Mouse (Mus musculus) adrenal gland, postnatal 0 days (tissue): ENCODE results near the gene Chtf18. TPM values are rescaled to one million over a fixed set of nuclear protein-coding genes. Genes with fewer than 3 reads are reported as not detected.

Experiments
- microRNA-seq: library from miRNA; unstranded; fragments of <30 nt; microRNA quantifications from one replicate; pipeline ENCODE4, GENCODE M21; 2016; ENCODE audit warnings: borderline replicate concordance; ENCODE audit not compliant: insufficient number of aligned reads
- polyA plus RNA-seq: library from polyadenylated mRNA; unstranded; fragments of >200 nt; fragmentation: Nextera tagmentation; extraction: Ambion mirVana; gene quantifications from 2 replicates; pipeline ENCODE4 v1.2.1, GENCODE M21; 2015

The Chtf18 gene
- polyA plus RNA-seq = 4.2 and 6.3 TPM in 2 replicates

GRCm38 (mm10) chr17:25727265-25728008 lies at the start of gene Chtf18, which contains the start of gene Rpusd1:
TSS of gene Chtf18 (minus strand) at chr17:25727419.
TSS of gene Rpusd1 (plus strand) at chr17:25727670.

DNA sequence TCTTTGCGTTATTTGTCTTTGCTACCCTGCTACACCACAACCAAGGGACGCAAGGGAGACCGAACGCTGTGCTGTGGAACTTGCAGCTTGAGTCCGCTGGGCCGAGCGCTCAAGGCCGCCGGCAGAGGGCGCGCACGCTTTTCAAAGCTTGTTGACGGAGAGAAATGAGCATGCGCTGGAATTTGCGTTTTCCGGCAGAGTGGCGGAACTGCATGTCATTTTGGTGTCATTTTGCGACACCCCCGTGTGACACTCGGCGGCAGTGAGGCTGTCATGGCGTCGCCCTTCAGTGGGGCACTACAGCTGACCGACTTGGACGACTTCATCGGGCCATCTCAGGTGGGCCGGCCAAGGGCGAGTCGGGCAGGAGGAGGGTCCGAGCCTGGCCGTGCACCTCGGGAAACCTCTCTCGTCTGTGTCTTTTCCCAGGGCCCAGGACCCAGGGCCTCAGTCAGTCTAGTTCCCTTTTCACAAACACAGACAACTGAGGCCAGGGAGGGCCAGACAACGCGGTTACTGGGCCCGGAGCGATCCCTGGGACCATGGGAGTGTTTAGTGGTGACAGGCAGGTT lies 46.4 kb upstream of the Chtf18 start, which contains the start of gene Narfl:
Gene Narfl, plus strand, starts transcription at position 228 of the 572 bp plus-strand sequence.

DNA sequence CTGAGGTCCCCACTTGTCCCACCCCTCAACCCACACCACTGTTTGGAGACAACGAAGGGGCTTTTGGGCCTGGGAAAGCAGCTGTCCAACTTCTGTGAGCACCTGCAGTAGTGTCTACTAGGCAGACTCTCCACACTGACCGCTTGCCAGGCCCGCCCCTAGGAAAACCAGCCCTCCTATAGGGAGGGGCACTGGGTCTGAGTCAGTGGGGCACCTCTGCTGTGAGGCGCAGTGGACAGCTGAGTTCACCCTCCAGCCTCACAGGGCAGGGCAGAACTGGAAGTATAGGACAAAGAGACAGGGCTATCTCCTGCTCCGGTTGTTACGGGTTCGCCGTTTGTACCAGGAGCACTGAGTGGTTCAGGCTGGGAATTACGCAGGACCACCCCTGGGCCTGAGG lies 27.0 kb upstream of the Chtf18 start, which contains the start of gene Msln:
Gene Msln, minus strand, starts transcription at position 138 of the 400 bp plus-strand sequence.

DNA sequence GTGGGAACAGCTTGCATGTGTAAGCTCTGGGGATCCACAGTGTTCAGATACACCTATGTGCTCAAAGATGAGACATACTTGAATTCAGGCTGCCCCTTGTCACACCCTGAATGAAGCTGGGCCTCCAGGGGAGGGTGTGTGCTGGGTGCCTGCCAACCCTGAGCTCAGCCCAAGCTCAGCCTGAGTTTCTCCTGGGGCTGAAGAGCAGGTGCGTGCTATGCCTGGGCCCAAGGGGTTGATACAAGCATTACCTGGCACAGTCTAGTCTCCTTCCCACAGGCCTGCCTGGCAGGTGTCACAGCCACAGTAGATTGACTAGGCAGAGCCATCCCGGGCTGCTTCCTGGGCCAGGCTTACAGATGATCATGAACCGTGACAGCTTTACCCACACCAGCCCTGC lies 8.5 kb upstream of the Chtf18 start, which contains the start of gene Mslnl:
Gene Mslnl, plus strand, starts transcription at position 298 of the 400 bp plus-strand sequence.

GRCm38 (mm10) chr17:25716711-25717637 lies 10.2 kb downstream of the Chtf18 start, which contains the start of gene Gng13:
TSS of gene Gng13 (plus strand) at chr17:25717171.

Small RNA genes within 50 kb of the gene (microRNA-seq; reads per million reads assigned to microRNA genes)
- gene Gm25083 = not detected

Other genes with a start within 250 kb of the Chtf18 start
- gene Sstr5, start 230.1 kb downstream of the Chtf18 start, polyA plus RNA-seq = 0.11 TPM in 2 replicates
- gene Sox8, start 156.7 kb downstream of the Chtf18 start, polyA plus RNA-seq = 2.1 and 2.4 TPM in 2 replicates
- 16.2 and 32.9 TPM in 2 replicates for gene Lmf1, start 148.3 kb downstream of the Chtf18 start, polyA plus RNA-seq
- 5.1 and 5.4 TPM in 2 replicates for gene Gng13, start 10.2 kb downstream of the Chtf18 start, polyA plus RNA-seq
- gene Rpusd1, start 251 bp upstream of the Chtf18 start, polyA plus RNA-seq = 12.5 and 19.9 TPM in 2 replicates
- 0.17 TPM in 1 of 2 replicates, not detected in the other for gene Mslnl, start 8.6 kb upstream of the Chtf18 start, polyA plus RNA-seq
- 58.7 and 63.7 TPM in 2 replicates for gene Msln, start 27.0 kb upstream of the Chtf18 start, polyA plus RNA-seq
- gene Narfl, start 46.4 kb upstream of the Chtf18 start, polyA plus RNA-seq = 21.6 and 30.4 TPM in 2 replicates
- gene Haghl, start 58.3 kb upstream of the Chtf18 start, polyA plus RNA-seq = 56.7 and 71.7 TPM in 2 replicates
- 0.35 and 0.36 TPM in 2 replicates for gene Ccdc78, start 59.2 kb upstream of the Chtf18 start, polyA plus RNA-seq
- 146 and 178 TPM in 2 replicates for gene Fam173a, start 65.5 kb upstream of the Chtf18 start, polyA plus RNA-seq
- gene AC134908.4, start 68.2 kb upstream of the Chtf18 start, polyA plus RNA-seq = 0.39 TPM in 1 of 2 replicates, not detected in the other
- 63.7 and 96.9 TPM in 2 replicates for gene Metrn, start 69.7 kb upstream of the Chtf18 start, polyA plus RNA-seq
- 12.1 and 14.1 TPM in 2 replicates for gene Fbxl16, start 81.7 kb upstream of the Chtf18 start, polyA plus RNA-seq
- gene Wdr24, start 96.2 kb upstream of the Chtf18 start, polyA plus RNA-seq = 10.9 and 18.4 TPM in 2 replicates
- gene Jmjd8, start 101.4 kb upstream of the Chtf18 start, polyA plus RNA-seq = 28.9 and 42.7 TPM in 2 replicates
- gene Stub1, start 106.0 kb upstream of the Chtf18 start, polyA plus RNA-seq = 212 and 318 TPM in 2 replicates
- 11.7 and 16.4 TPM in 2 replicates for gene Rhbdl1, start 109.9 kb upstream of the Chtf18 start, polyA plus RNA-seq
- 2.3 and 4.6 TPM in 2 replicates for gene Gm20683, start 114.3 kb upstream of the Chtf18 start, polyA plus RNA-seq
- gene Rhot2, start 117.4 kb upstream of the Chtf18 start, polyA plus RNA-seq = 10.4 and 18.4 TPM in 2 replicates
- gene Wdr90, start 134.1 kb upstream of the Chtf18 start, polyA plus RNA-seq = 7.4 and 12.5 TPM in 2 replicates
- gene Mcrip2, start 141.3 kb upstream of the Chtf18 start, polyA plus RNA-seq = 272 and 300 TPM in 2 replicates
- 88.6 and 139 TPM in 2 replicates for gene Mettl26, start 147.7 kb upstream of the Chtf18 start, polyA plus RNA-seq
- gene Wfikkn1, start 153.4 kb upstream of the Chtf18 start, polyA plus RNA-seq = 0.36 and 0.51 TPM in 2 replicates
- gene Rab40c, start 192.3 kb upstream of the Chtf18 start, polyA plus RNA-seq = 20.0 and 27.4 TPM in 2 replicates
- 35.6 and 46.1 TPM in 2 replicates for gene Pigq, start 217.5 kb upstream of the Chtf18 start, polyA plus RNA-seq
- 0.18 TPM in 1 of 2 replicates, not detected in the other for gene Nhlrc4, start 217.5 kb upstream of the Chtf18 start, polyA plus RNA-seq
- gene A930017K11Rik, start 225.1 kb upstream of the Chtf18 start, polyA plus RNA-seq = 0.21 TPM in 1 of 2 replicates, not detected in the other